12 mouse cellular contexts compared by ENCODE assay signal in the genomic region with DNA sequence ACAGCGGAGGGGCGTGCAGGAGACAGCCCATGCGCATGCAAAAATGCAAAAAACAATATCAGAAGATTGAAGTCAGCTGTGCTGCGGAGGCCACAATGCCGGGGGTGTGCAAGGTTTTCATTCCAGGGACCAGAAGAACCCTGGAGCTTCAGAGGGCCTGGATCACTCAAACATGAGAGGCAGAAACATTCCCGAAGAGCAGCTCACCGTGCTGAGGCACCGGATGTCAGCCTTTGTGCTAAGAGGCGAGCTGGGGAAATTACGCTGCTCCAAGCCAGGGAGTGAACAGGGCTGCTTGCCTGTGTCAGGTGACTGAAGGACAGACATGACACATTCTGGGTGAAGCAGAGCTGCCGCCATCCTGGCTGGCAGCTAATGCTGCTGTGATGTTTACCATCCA. TPM values are rescaled to one million over a fixed set of nuclear protein-coding genes. Genes with fewer than 3 reads are reported as not detected.
DNase-seq lines count a peak whose midpoint lies in the region; ATAC-seq and TF ChIP-seq lines count a peak whose summit lies in the region.
"Had no signal": no experiment of that assay in that cellular context is flagged by ENCODE, and none has a peak within 500 bp of the region (broad histone marks: within the 10 kb centered on the region; RNA-seq: fewer than 3 reads in every experiment).

No protein-coding gene starts in this region.

- peak overlapping the region; percentile 62 for H3K27ac ChIP-seq in cerebellum, adult 2 months (ENCODE audit: insufficient read depth, low read length)
- H3K27ac ChIP-seq in kidney, postnatal 0 days, result no peak overlapping the region
- peak overlapping the region; percentile 58 for H3K27ac ChIP-seq in embryonic facial prominence, embryonic 13.5 days
- H3K27ac ChIP-seq in midbrain, postnatal 0 days (ENCODE audit: low read depth, low read length), result no peak overlapping the region

- TF ChIP-seq CTCF in cerebellum, adult 2 months (IDR thresholded peaks at IDR 0.05; ENCODE audit: borderline replicate concordance, insufficient read depth, low read depth, low read length), result no peak
- no peak for TF ChIP-seq CTCF in kidney, postnatal 0 days (IDR thresholded peaks at IDR 0.05; ENCODE audit: low read depth)
- no peak for TF ChIP-seq CTCF in midbrain, postnatal 0 days (IDR thresholded peaks at IDR 0.05)

- H3K9ac ChIP-seq in kidney, postnatal 0 days (ENCODE audit: low read depth, low read length), result no peak overlapping the region
- peak overlapping the region; percentile 41; the same call in 1 of the 2 replicates for H3K9ac ChIP-seq in embryonic facial prominence, embryonic 13.5 days
- peak overlapping the region; percentile 33; the same call in 1 of the 2 replicates for H3K9ac ChIP-seq in midbrain, postnatal 0 days (replicated peaks; ENCODE audit: low read length, poor library complexity, severe bottlenecking)

- H3K4me2 ChIP-seq in kidney, postnatal 0 days (ENCODE audit: low read length), result no peak overlapping the region
- H3K4me2 ChIP-seq in embryonic facial prominence, embryonic 13.5 days, result 0 out of 2 replicates have a peak overlapping the region, but pooled peaks have one; percentile 14
- no peak overlapping the region for H3K4me2 ChIP-seq in midbrain, postnatal 0 days (ENCODE audit: low read depth, low read length, poor library complexity, severe bottlenecking)

- H3K36me3 ChIP-seq in kidney, postnatal 0 days (ENCODE audit: insufficient read depth, low read length), result no peaks in the 10 kb centered on the region
- no peaks in the 10 kb centered on the region for H3K36me3 ChIP-seq in embryonic facial prominence, embryonic 13.5 days
- H3K36me3 ChIP-seq in midbrain, postnatal 0 days (ENCODE audit: insufficient read depth, low read length), result no peaks in the 10 kb centered on the region

- DNase-seq in cerebellum, adult 2 months, result peak in 1 of 2 experiments; percentile 50
- no peak for DNase-seq in cerebellum, adult 9-10 months
- DNase-seq in kidney, postnatal 0 days (ENCODE audit: low spot score), result no peak
- DNase-seq in kidney, postnatal 14 days, result no peak
- no peak for DNase-seq in midbrain, postnatal 0 days (ENCODE audit: low spot score)
- DNase-seq in ovary, adult 18-20 months (ENCODE audit: low spot score), result no peak
- DNase-seq: adrenal gland, adult 8-10 months; B cell, adult 2 months; thymus, postnatal 36 days had no signal

- peaks cover 42% of the 10 kb centered on the region for H3K4me1 ChIP-seq in cerebellum, adult 2 months (ENCODE audit: control insufficient read depth, insufficient read depth, low read length)
- H3K4me1 ChIP-seq in kidney, postnatal 0 days (replicated peaks; ENCODE audit: insufficient read depth, low read length), result 0 out of 2 replicates have a peak, but pooled peaks cover 6% of the 10 kb centered on the region
- peaks cover 17% of the 10 kb centered on the region for H3K4me1 ChIP-seq in embryonic facial prominence, embryonic 13.5 days
- H3K4me1 ChIP-seq in midbrain, postnatal 0 days (ENCODE audit: insufficient read depth, low read length), result no peaks in the 10 kb centered on the region

- no peaks in the 10 kb centered on the region for H3K27me3 ChIP-seq in cerebellum, adult 2 months (ENCODE audit: control insufficient read depth, insufficient read depth, low read length)
- H3K27me3 ChIP-seq in kidney, postnatal 0 days (ENCODE audit: insufficient read depth, low read length), result no peaks in the 10 kb centered on the region
- H3K27me3 ChIP-seq in embryonic facial prominence, embryonic 13.5 days, result 0 out of 2 replicates have a peak, but pooled peaks cover 3% of the 10 kb centered on the region
- no peaks in the 10 kb centered on the region for H3K27me3 ChIP-seq in midbrain, postnatal 0 days (ENCODE audit: insufficient read depth, low read length)

- 8% methylated on average over 11 of the region's 11 CpGs for WGBS in cerebellum, adult 2 months
- WGBS in kidney, postnatal 0 days, result 23% methylated on average over 11 of the region's 11 CpGs
- WGBS in embryonic facial prominence, embryonic 13.5 days, result 12% methylated on average over 11 of the region's 11 CpGs
- 29% methylated on average over 11 of the region's 11 CpGs for WGBS in midbrain, postnatal 0 days

- no peaks in the 10 kb centered on the region for H3K9me3 ChIP-seq in kidney, postnatal 0 days (replicated peaks; ENCODE audit: low read length)
- no peaks in the 10 kb centered on the region for H3K9me3 ChIP-seq in embryonic facial prominence, embryonic 13.5 days
- no peaks in the 10 kb centered on the region for H3K9me3 ChIP-seq in midbrain, postnatal 0 days (ENCODE audit: low read length)

- TF ChIP-seq POLR2A in cerebellum, adult 2 months (IDR thresholded peaks at IDR 0.05; ENCODE audit: borderline replicate concordance, insufficient read depth, low read length), result no peak

- 0 out of 2 replicates have a peak, but pooled peaks have one; percentile 27 for ATAC-seq in kidney, postnatal 0 days (replicated peaks; ENCODE audit: low FRiP score, low read depth)
- ATAC-seq in embryonic facial prominence, embryonic 13.5 days (ENCODE audit: insufficient number of reproducible peaks, insufficient read depth, low FRiP score, low TSS enrichment, low read depth), result no peak
- ATAC-seq in midbrain, postnatal 0 days (ENCODE audit: low FRiP score), result no peak
- ATAC-seq in megakaryocyte, adult 5-6 weeks (ENCODE audit: poor library complexity, severe bottlenecking), result no peak
- ATAC-seq: inflammation-experienced regulatory T-cells, adult 6 months had no signal

- H3K4me3 ChIP-seq in cerebellum, adult 2 months (replicated peaks; ENCODE audit: insufficient read depth, low read depth, low read length), result peak overlapping the region; percentile 4
- H3K4me3 ChIP-seq in kidney, postnatal 0 days (replicated peaks; ENCODE audit: low read depth, low read length), result no peak overlapping the region
- H3K4me3 ChIP-seq in embryonic facial prominence, embryonic 13.5 days, result no peak overlapping the region
- H3K4me3 ChIP-seq in midbrain, postnatal 0 days (ENCODE audit: low read depth, low read length), result no peak overlapping the region

RNA-seq across cellular contexts. Expression of gene Ccdc124, which starts 6.8 kb away (rescaled TPM):
- polyA plus RNA-seq in cerebellum, adult 2 months (2012; rRNA removed), result 123 and 145 TPM in 2 replicates
- polyA plus RNA-seq in kidney, postnatal 0 days (2015; fragmentation: Nextera tagmentation; extraction: Ambion mirVana), result 87.2 and 90.3 TPM in 2 replicates
- 108 and 124 TPM in 2 replicates for polyA plus RNA-seq in embryonic facial prominence, embryonic 13.5 days (2015; fragmentation: Nextera tagmentation; extraction: Ambion mirVana)
- 44.3 and 48.6 TPM in 2 replicates for total RNA-seq in midbrain, postnatal 0 days (2014; rRNA removed)
- 159 and 163 TPM in 2 replicates for polyA plus RNA-seq in midbrain, postnatal 0 days (2015; fragmentation: Nextera tagmentation; extraction: Ambion mirVana)
- 32.7 and 38.9 TPM in 2 replicates for total RNA-seq in megakaryocyte, adult 5-6 weeks (2015)
- 36.8 and 47.6 TPM in 2 replicates for total RNA-seq in megakaryocyte, adult 5-6 weeks (2017)

RNA-seq across cellular contexts. Expression of gene Slc5a5, which starts 12.0 kb away (rescaled TPM):
- polyA plus RNA-seq in cerebellum, adult 2 months (2012; rRNA removed), result 6.7 and 6.9 TPM in 2 replicates
- 0.09 and 0.11 TPM in 2 replicates for polyA plus RNA-seq in kidney, postnatal 0 days (2015; fragmentation: Nextera tagmentation; extraction: Ambion mirVana)
- 0.18 and 0.32 TPM in 2 replicates for polyA plus RNA-seq in embryonic facial prominence, embryonic 13.5 days (2015; fragmentation: Nextera tagmentation; extraction: Ambion mirVana)
- 1.2 and 2.1 TPM in 2 replicates for total RNA-seq in midbrain, postnatal 0 days (2014; rRNA removed)
- polyA plus RNA-seq in midbrain, postnatal 0 days (2015; fragmentation: Nextera tagmentation; extraction: Ambion mirVana), result 3.7 and 4.1 TPM in 2 replicates
- 0.07 TPM in 1 of 2 replicates, not detected in the other for total RNA-seq in megakaryocyte, adult 5-6 weeks (2015)
- total RNA-seq in megakaryocyte, adult 5-6 weeks (2017), result not detected in 2 replicates
- total RNA-seq: adrenal gland, adult 8-10 months had no signal
- polyA plus RNA-seq: inflammation-experienced regulatory T-cells, adult 6 months had no signal

RNA-seq across cellular contexts. Expression of gene Rpl18a, which starts 16.7 kb away (rescaled TPM):
- 1,458 and 1,510 TPM in 2 replicates for polyA plus RNA-seq in cerebellum, adult 2 months (2012; rRNA removed)
- polyA plus RNA-seq in kidney, postnatal 0 days (2015; fragmentation: Nextera tagmentation; extraction: Ambion mirVana), result 5,183 and 5,941 TPM in 2 replicates
- polyA plus RNA-seq in embryonic facial prominence, embryonic 13.5 days (2015; fragmentation: Nextera tagmentation; extraction: Ambion mirVana), result 4,412 and 4,959 TPM in 2 replicates
- 1,447 and 1,819 TPM in 2 replicates for total RNA-seq in midbrain, postnatal 0 days (2014; rRNA removed)
- 2,274 and 2,285 TPM in 2 replicates for polyA plus RNA-seq in midbrain, postnatal 0 days (2015; fragmentation: Nextera tagmentation; extraction: Ambion mirVana)
- total RNA-seq in megakaryocyte, adult 5-6 weeks (2015), result 5,087 and 5,550 TPM in 2 replicates
- 1,590 and 1,750 TPM in 2 replicates for total RNA-seq in megakaryocyte, adult 5-6 weeks (2017)

RNA-seq across cellular contexts. Expression of gene Kcnn1, which starts 17.5 kb away (rescaled TPM):
- 19.4 and 22.1 TPM in 2 replicates for polyA plus RNA-seq in cerebellum, adult 2 months (2012; rRNA removed)
- polyA plus RNA-seq in kidney, postnatal 0 days (2015; fragmentation: Nextera tagmentation; extraction: Ambion mirVana), result 4.2 and 5.5 TPM in 2 replicates
- 3.2 and 5.3 TPM in 2 replicates for polyA plus RNA-seq in embryonic facial prominence, embryonic 13.5 days (2015; fragmentation: Nextera tagmentation; extraction: Ambion mirVana)
- total RNA-seq in midbrain, postnatal 0 days (2014; rRNA removed), result 32.5 and 32.8 TPM in 2 replicates
- polyA plus RNA-seq in midbrain, postnatal 0 days (2015; fragmentation: Nextera tagmentation; extraction: Ambion mirVana), result 10.0 and 10.3 TPM in 2 replicates
- total RNA-seq in megakaryocyte, adult 5-6 weeks (2015), result not detected in 2 replicates
- 0.33 TPM in 1 of 2 replicates, not detected in the other for total RNA-seq in megakaryocyte, adult 5-6 weeks (2017)
- polyA plus RNA-seq: inflammation-experienced regulatory T-cells, adult 6 months had no signal

RNA-seq across cellular contexts. Expression of gene Map1s, which starts 25.2 kb away (rescaled TPM):
- polyA plus RNA-seq in cerebellum, adult 2 months (2012; rRNA removed), result 53.4 and 53.7 TPM in 2 replicates
- polyA plus RNA-seq in kidney, postnatal 0 days (2015; fragmentation: Nextera tagmentation; extraction: Ambion mirVana), result 32.5 and 34.1 TPM in 2 replicates
- polyA plus RNA-seq in embryonic facial prominence, embryonic 13.5 days (2015; fragmentation: Nextera tagmentation; extraction: Ambion mirVana), result 49.8 and 52.6 TPM in 2 replicates
- total RNA-seq in midbrain, postnatal 0 days (2014; rRNA removed), result 87.7 and 93.7 TPM in 2 replicates
- 59.1 and 59.8 TPM in 2 replicates for polyA plus RNA-seq in midbrain, postnatal 0 days (2015; fragmentation: Nextera tagmentation; extraction: Ambion mirVana)
- 15.0 and 17.1 TPM in 2 replicates for total RNA-seq in megakaryocyte, adult 5-6 weeks (2015)
- 11.3 and 11.8 TPM in 2 replicates for total RNA-seq in megakaryocyte, adult 5-6 weeks (2017)

Comparison
In these comparisons a context has a peak if more than half of its experiments do, and no peak if none do; other contexts are left out.
1. H3K27ac ChIP-seq: peak in cerebellum, adult 2 months (single experiment) and embryonic facial prominence, embryonic 13.5 days (single experiment); none in kidney, postnatal 0 days (single experiment) and midbrain, postnatal 0 days (single experiment).